In genomic region chr5:37898041-37898615, GRCm38 (mm10) we compare ENCODE assay signal across 21 mouse cellular contexts.
DNase-seq lines count a peak whose midpoint lies in the region; ATAC-seq lines count a peak whose summit lies in the region.
"Had no signal": no experiment of that assay in that cellular context is flagged by ENCODE, and none has a peak within 500 bp of the region (broad histone marks: within the 10 kb centered on the region; RNA-seq: fewer than 3 reads in every experiment).

No protein-coding gene starts in this region.

- no peak overlapping the region for H3K4me2 ChIP-seq in forebrain, embryonic 11.5 days (ENCODE audit: low read depth, low read length, severe bottlenecking)
- H3K4me2 ChIP-seq in forebrain, embryonic 12.5 days, result no peak overlapping the region
- no peak overlapping the region for H3K4me2 ChIP-seq in embryonic facial prominence, embryonic 13.5 days
- H3K4me2 ChIP-seq in hindbrain, embryonic 14.5 days (replicated peaks), result no peak overlapping the region
- H3K4me2 ChIP-seq in midbrain, embryonic 13.5 days (replicated peaks), result no peak overlapping the region
- H3K4me2 ChIP-seq: embryonic facial prominence, embryonic 12.5 days; heart, embryonic 15.5 days; limb, embryonic 15.5 days; liver, embryonic 15.5 days had no signal

- peaks cover 38% of the 10 kb centered on the region for H3K4me1 ChIP-seq in forebrain, embryonic 11.5 days (replicated peaks; ENCODE audit: control insufficient read depth, insufficient read depth, low read length)
- H3K4me1 ChIP-seq in forebrain, embryonic 12.5 days, result peaks cover 64% of the 10 kb centered on the region
- H3K4me1 ChIP-seq in embryonic facial prominence, embryonic 13.5 days, result peaks cover 85% of the 10 kb centered on the region
- peaks cover 33% of the 10 kb centered on the region for H3K4me1 ChIP-seq in hindbrain, embryonic 14.5 days (replicated peaks; ENCODE audit: control insufficient read depth, insufficient read depth, low read length)
- H3K4me1 ChIP-seq in midbrain, embryonic 13.5 days (replicated peaks), result peaks cover 65% of the 10 kb centered on the region
- H3K4me1 ChIP-seq: liver, embryonic 15.5 days had no signal

- no peak overlapping the region for H3K4me3 ChIP-seq in forebrain, embryonic 11.5 days (ENCODE audit: low read depth, low read length)
- H3K4me3 ChIP-seq in forebrain, embryonic 12.5 days (replicated peaks), result no peak overlapping the region
- H3K4me3 ChIP-seq in embryonic facial prominence, embryonic 13.5 days, result no peak overlapping the region
- H3K4me3 ChIP-seq in hindbrain, embryonic 14.5 days (replicated peaks; ENCODE audit: low read length), result no peak overlapping the region
- H3K4me3 ChIP-seq in midbrain, embryonic 13.5 days (replicated peaks), result no peak overlapping the region
- H3K4me3 ChIP-seq: embryonic facial prominence, embryonic 12.5 days; heart, adult 2 months; heart, embryonic 15.5 days; limb, embryonic 15.5 days; liver, embryonic 15.5 days had no signal

- no peaks in the 10 kb centered on the region for H3K36me3 ChIP-seq in forebrain, embryonic 11.5 days (ENCODE audit: control insufficient read depth, insufficient read depth, low read length)
- H3K36me3 ChIP-seq in forebrain, embryonic 12.5 days (replicated peaks), result no peaks in the 10 kb centered on the region
- no peaks in the 10 kb centered on the region for H3K36me3 ChIP-seq in embryonic facial prominence, embryonic 13.5 days
- H3K36me3 ChIP-seq in hindbrain, embryonic 14.5 days (replicated peaks; ENCODE audit: control insufficient read depth, insufficient read depth), result no peaks in the 10 kb centered on the region
- no peaks in the 10 kb centered on the region for H3K36me3 ChIP-seq in midbrain, embryonic 13.5 days
- H3K36me3 ChIP-seq: embryonic facial prominence, embryonic 12.5 days; heart, embryonic 15.5 days; limb, embryonic 15.5 days; liver, embryonic 15.5 days had no signal

- 52% methylated on average over 12 of the region's 12 CpGs for WGBS in forebrain, embryonic 11.5 days
- 40% methylated on average over 12 of the region's 12 CpGs for WGBS in forebrain, embryonic 12.5 days
- 49% methylated on average over 12 of the region's 12 CpGs for WGBS in embryonic facial prominence, embryonic 13.5 days
- WGBS in hindbrain, embryonic 14.5 days, result 35% methylated on average over 12 of the region's 12 CpGs
- 43% methylated on average over 12 of the region's 12 CpGs for WGBS in midbrain, embryonic 13.5 days

- DNase-seq in forebrain, embryonic 11.5 days (ENCODE audit: low spot score), result peak; percentile 51
- peak; percentile 36 for DNase-seq in hindbrain, embryonic 14.5 days (ENCODE audit: low spot score)
- DNase-seq in adipocyte (ENCODE audit: low spot score), result no peak
- no peak for DNase-seq in ovary, postnatal 10 days (ENCODE audit: low spot score)
- DNase-seq in frontal cortex, postnatal 25 days (ENCODE audit: low spot score in 2 of 2), result no peak
- DNase-seq: adrenal gland, postnatal 25 days; cerebellum, adult 8-10 months; gastrocnemius, postnatal 14 days; heart, adult 2 months; heart, postnatal 4 days; kidney, postnatal 36 days; layer of hippocampus, adult 9-11 months; lung, postnatal 10 days had no signal

- H3K27me3 ChIP-seq in forebrain, embryonic 11.5 days (ENCODE audit: control insufficient read depth, insufficient read depth, low read length), result peaks cover 85% of the 10 kb centered on the region
- peaks cover 91% of the 10 kb centered on the region for H3K27me3 ChIP-seq in forebrain, embryonic 12.5 days
- peaks cover 54% of the 10 kb centered on the region for H3K27me3 ChIP-seq in embryonic facial prominence, embryonic 13.5 days
- H3K27me3 ChIP-seq in hindbrain, embryonic 14.5 days (ENCODE audit: control insufficient read depth, insufficient read depth, low read length), result peaks cover 45% of the 10 kb centered on the region
- H3K27me3 ChIP-seq in midbrain, embryonic 13.5 days, result peaks cover 76% of the 10 kb centered on the region

- ATAC-seq in forebrain, embryonic 11.5 days (replicated peaks; ENCODE audit: low FRiP score), result no peak
- no peak for ATAC-seq in forebrain, embryonic 12.5 days (ENCODE audit: low FRiP score)
- no peak for ATAC-seq in embryonic facial prominence, embryonic 13.5 days (ENCODE audit: insufficient number of reproducible peaks, insufficient read depth, low FRiP score, low TSS enrichment, low read depth)
- no peak for ATAC-seq in hindbrain, embryonic 14.5 days (ENCODE audit: low FRiP score)
- no peak for ATAC-seq in midbrain, embryonic 13.5 days
- ATAC-seq: intestine, embryonic 16.5 days had no signal

- no peak overlapping the region for H3K9ac ChIP-seq in forebrain, embryonic 11.5 days (ENCODE audit: low read length)
- no peak overlapping the region for H3K9ac ChIP-seq in forebrain, embryonic 12.5 days
- no peak overlapping the region for H3K9ac ChIP-seq in embryonic facial prominence, embryonic 13.5 days
- H3K9ac ChIP-seq in hindbrain, embryonic 14.5 days, result no peak overlapping the region
- H3K9ac ChIP-seq in midbrain, embryonic 13.5 days (replicated peaks), result no peak overlapping the region
- H3K9ac ChIP-seq: embryonic facial prominence, embryonic 12.5 days; heart, embryonic 15.5 days; limb, embryonic 15.5 days; liver, embryonic 15.5 days had no signal

- no peaks in the 10 kb centered on the region for H3K9me3 ChIP-seq in forebrain, embryonic 11.5 days (ENCODE audit: control insufficient read depth, low read length)
- no peaks in the 10 kb centered on the region for H3K9me3 ChIP-seq in forebrain, embryonic 12.5 days
- H3K9me3 ChIP-seq in embryonic facial prominence, embryonic 13.5 days, result no peaks in the 10 kb centered on the region
- H3K9me3 ChIP-seq in hindbrain, embryonic 14.5 days (ENCODE audit: control insufficient read depth, low read length), result no peaks in the 10 kb centered on the region
- no peaks in the 10 kb centered on the region for H3K9me3 ChIP-seq in midbrain, embryonic 13.5 days
- H3K9me3 ChIP-seq: embryonic facial prominence, embryonic 12.5 days; heart, embryonic 15.5 days; limb, embryonic 15.5 days; liver, embryonic 15.5 days had no signal

- H3K27ac ChIP-seq in forebrain, embryonic 11.5 days (ENCODE audit: low read depth, low read length), result no peak overlapping the region
- H3K27ac ChIP-seq in forebrain, embryonic 12.5 days, result no peak overlapping the region
- H3K27ac ChIP-seq in embryonic facial prominence, embryonic 13.5 days, result peak overlapping the region; percentile 30; the same call in 1 of the 2 replicates
- H3K27ac ChIP-seq in hindbrain, embryonic 14.5 days, result no peak overlapping the region
- peak overlapping the region; percentile 14; the same call in 1 of the 2 replicates for H3K27ac ChIP-seq in midbrain, embryonic 13.5 days
- H3K27ac ChIP-seq: embryonic facial prominence, embryonic 12.5 days; heart, adult 2 months; heart, embryonic 15.5 days; limb, embryonic 15.5 days; liver, embryonic 15.5 days had no signal

Comparison
In these comparisons a context has a peak if more than half of its experiments do, and no peak if none do; other contexts are left out.
1. DNase-seq: peak in forebrain, embryonic 11.5 days (single experiment) and hindbrain, embryonic 14.5 days (single experiment); none in adipocyte (single experiment), ovary, postnatal 10 days (single experiment) and frontal cortex, postnatal 25 days (0 of 2).
2. H3K27ac ChIP-seq: peak in embryonic facial prominence, embryonic 13.5 days (single experiment) and midbrain, embryonic 13.5 days (single experiment); none in forebrain, embryonic 11.5 days (single experiment), forebrain, embryonic 12.5 days (single experiment) and hindbrain, embryonic 14.5 days (single experiment).